Mouse (Mus musculus): Measurements from ENCODE around the gene Tfap2b.
A peak's percentile ranks its signal among the peaks of the same experiment; 100 is the strongest.

Gene Tfap2b

DNA sequence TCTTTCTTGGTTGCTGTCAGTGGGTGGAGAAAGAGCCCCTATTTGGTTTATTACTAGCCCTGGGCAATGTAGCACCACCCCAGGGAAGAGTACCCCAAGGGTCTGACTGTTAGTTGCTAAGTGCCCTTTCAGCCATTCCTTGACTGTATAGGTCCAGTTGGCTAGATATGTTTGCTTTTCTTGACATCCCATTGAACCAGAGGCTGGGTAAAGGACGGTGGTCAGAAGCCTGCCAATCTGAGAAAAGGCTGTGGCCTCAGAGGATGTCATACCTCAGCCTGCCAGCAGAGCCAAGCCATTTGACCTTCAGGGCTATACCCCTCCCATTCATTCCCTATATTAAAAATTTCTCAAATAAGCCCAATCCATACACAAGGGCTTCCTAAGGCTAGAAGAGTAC lies 24.0 kb downstream of the Tfap2b start:
- peak; percentile 51 for DNase-seq (ENCODE audit: low spot score)

DNA sequence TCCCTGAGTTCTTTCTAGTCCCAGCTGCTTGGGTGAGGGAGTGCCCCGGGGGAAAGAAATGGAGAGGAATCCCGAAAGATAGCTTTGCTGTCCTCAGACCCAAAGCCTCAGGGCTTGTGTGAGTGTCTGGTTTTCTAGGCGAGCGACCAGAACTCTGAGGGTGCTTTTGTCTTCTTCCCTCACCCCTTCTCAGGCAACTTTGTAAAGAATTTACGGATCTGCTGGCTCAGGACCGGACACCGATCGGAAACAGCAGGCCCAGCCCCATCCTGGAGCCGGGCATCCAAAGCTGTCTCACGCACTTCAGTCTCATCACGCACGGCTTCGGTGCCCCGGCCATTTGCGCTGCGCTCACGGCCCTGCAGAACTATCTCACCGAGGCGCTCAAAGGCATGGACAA lies 25.1 kb downstream of the Tfap2b start:
- peak; percentile 52 for DNase-seq (ENCODE audit: low spot score)

DNA sequence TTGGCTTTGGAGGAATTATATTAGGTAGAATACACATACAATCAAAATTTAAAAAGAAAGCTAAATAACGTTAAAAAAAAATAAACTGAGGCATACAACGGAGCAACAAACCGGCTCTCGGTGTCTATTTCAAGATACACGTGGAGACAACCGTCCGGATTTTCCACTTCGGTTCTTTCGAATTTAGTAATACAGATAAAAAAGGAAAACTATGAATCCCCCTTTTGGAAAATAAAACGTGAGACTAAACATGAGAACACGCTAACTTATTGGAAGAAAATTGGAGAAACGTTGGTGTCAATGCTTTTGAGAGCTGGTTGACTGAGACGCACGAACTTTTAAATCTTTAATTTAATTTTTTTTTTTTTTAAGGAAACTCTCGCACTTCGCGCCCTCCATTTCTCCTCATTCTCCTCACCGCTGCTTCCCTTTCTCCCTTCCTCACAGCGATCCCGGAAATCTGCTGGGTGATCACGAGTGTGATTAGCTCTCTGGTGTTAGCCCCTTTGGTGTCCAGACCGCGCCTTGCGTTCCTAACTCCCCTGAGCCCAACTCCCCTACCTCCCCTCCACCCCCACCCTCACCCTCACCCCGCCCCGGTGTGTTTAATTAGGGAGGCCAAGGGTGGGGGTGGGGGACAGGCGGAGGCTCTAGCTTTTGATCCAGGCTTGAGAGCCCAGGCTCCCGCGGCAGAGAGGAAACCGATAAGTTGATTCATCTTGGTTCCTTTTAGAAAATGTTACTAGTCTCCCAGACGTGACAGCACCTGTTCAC lies 25.9 kb downstream of the Tfap2b start:
- DNase-seq (ENCODE audit: low spot score) = peak; percentile 61

GRCm38 (mm10) chr1:19236051-19236450 lies 27.3 kb downstream of the Tfap2b start:
- peak; percentile 38 for DNase-seq (ENCODE audit: low spot score)

GRCm38 (mm10) chr1:19236591-19236990 lies 27.9 kb downstream of the Tfap2b start:
- DNase-seq (ENCODE audit: low spot score) = peak; percentile 72

DNA sequence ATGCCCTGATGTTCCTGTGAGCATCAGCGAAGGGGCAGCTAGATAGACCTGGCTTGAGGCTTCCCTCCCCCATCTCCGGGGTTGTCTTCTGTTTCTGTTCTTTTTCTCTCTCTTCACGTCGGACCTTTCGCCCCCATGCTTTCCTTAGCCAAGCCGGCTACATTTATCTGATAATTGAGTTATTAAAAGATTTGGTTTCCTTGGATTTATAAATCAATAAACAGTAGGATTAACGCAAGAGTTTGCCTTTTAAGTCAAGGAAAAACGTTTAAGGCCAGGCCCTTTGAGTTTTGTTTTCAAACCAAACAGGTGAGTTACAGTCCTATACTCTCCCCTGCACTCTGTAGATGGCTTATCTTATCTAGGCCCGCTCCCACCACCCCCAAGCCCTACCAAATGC lies 28.3 kb downstream of the Tfap2b start:
- DNase-seq (ENCODE audit: low spot score) = peak; percentile 23

- DNase-seq (ENCODE audit: low spot score) = peak; percentile 22
These were observed 29.2 kb downstream of the Tfap2b start for GRCm38 (mm10) chr1:19237721-19238410.

- DNase-seq (ENCODE audit: low spot score) = peak; percentile 40
These were observed 31.3 kb downstream of the Tfap2b start for GRCm38 (mm10) chr1:19240054-19240453.

DNA sequence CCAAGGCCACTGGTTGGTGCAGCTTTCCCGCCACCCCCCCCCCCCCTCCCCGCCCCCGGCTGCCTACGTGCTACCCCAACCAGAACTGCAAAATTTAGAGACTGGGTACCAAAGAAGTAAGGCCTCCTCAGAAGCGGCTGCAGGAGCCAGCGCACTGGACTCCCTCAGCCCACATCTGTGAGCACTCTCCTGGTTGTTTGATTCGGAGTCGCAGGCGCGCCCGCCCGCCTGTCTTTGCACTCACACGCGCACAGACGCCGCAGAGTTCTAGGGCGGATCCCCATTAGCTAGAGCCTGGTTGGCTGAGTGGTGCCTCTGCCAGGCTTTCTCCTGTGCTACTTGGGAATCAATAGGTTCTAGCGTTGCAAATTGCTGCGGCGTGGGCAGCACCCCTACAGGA lies 32.6 kb downstream of the Tfap2b start:
- peak; percentile 79 for DNase-seq (ENCODE audit: low spot score)

DNA sequence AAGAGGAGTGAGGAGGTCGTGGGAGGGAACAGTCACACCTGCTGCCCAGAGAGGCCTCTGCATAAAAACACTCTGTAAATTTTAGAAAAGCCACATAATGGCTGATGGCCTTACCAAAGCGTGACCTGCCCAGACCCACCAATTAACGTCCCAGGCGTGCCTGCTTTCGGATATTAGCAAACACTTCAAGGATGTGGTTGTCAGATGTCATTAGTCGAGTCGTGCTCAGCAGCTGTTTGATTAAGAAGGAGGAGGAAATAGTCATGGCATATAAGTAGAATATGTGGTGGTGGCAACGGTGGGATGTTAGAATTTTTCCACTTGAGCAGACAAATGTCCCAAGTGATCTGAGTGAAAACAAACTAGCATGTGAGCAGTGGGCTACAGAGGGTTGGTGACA lies 33.3 kb downstream of the Tfap2b start:
- peak; percentile 22 for DNase-seq (ENCODE audit: low spot score)

- DNase-seq (ENCODE audit: low spot score) = peak; percentile 52
These were observed 36.3 kb downstream of the Tfap2b start for GRCm38 (mm10) chr1:19245032-19245431.

DNA sequence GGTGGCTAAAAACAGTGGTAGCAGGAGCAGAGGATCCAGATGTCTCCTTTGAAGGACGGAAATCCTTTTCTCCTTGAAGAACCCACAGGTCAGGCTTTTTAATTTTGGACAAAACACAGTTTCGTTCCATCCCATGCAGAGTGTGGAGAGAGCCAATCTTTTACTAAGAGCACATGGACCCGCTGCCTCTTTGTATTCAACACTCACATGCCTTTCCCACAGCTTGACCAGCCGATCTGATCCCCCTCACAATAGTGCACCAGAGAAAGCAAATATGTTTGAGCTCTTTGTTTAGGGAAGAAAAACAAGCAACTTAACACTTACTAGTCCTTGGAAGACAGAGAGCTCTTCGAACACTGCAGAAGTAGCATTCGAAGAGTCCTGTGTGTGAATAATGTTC lies 42.6 kb downstream of the Tfap2b start:
- DNase-seq (ENCODE audit: low spot score) = peak; percentile 23

- DNase-seq (ENCODE audit: low spot score) = no peak
These were observed 60.9 kb downstream of the Tfap2b start for GRCm38 (mm10) chr1:19269596-19269995.

Measured in embryo, embryonic 10.5 days (tissue).